Mouse (Mus musculus): ENCODE data around the gene Gm5799.
"Not testable (repeated sequence)": the region's sequence is repeated elsewhere in the genome, so short reads cannot be mapped to it uniquely, and the experiment has no call there.

GRCm38 (mm10) chr14:43579046-43579445, 35.7 kb downstream of the Gm5799 start, which contains the start of gene Gm17654:
- not testable (repeated sequence) for TF ChIP-seq CTCF (IDR thresholded peaks at IDR 0.05; ENCODE audit: borderline replicate concordance, extremely low read depth, insufficient read depth, insufficient read length); POLR2A (IDR thresholded peaks at IDR 0.05; ENCODE audit: borderline replicate concordance, extremely low read depth, insufficient read depth, insufficient read length, poor library complexity, severe bottlenecking)

All from brain, embryonic 14.5 days (tissue).